Mouse (Mus musculus) heart, adult 9 months (tissue): Measurements from ENCODE around the gene Camta2.

Experiments used
- DNase-seq, 2 experiments: peaks; one replicate each; pipeline ENCODE4 v3.0.0; 2022; ENCODE audit warnings: low spot score in 2 of 2

Camta2 gene

DNA sequence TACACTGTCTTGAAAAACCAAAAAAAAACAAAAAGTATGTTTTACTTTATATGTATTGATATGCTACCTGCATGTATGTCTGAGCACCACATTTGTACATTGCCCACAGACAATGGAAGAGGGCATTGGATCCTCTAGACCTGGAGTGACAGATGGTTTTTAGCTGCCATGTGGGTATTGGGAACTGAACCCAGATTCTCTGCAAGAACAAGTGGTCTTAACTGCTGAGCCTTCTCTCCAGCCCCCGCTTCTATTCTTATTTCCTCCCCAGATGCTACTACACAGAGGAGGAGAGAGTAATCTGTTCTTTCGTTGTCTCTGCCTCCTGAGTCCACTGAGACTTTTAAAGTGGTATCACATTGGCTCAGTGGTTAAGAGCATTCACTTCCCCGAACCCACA is 5.6 kb upstream of the Camta2 start:
- no peak for DNase-seq

DNA sequence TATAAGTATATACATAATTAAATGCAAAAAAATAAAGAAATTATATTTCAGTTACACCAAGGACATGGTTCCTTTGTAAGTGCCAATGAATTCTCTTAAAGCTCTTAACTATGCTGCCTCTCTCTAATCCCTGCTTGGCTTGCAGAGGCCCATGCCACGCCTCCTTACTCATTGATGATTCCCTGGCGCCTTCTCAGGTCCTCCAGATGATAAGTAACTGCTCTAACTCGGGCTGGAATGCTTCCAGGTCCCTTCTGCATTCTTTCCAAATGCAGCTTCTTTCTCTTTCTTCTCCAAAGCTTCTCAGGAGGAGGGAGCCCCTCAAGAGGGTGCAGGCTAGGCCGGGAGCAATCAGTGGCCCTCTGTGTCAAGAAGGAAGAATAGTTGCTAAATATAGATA is 1.7 kb upstream of the Camta2 start:
- DNase-seq = no peak

GRCm38 (mm10) chr11:70688372-70688771 is 467 bp upstream of the Camta2 start:
- DNase-seq = no peak

- DNase-seq = no peak
These were observed 871 bp downstream of the Camta2 start for GRCm38 (mm10) chr11:70686901-70687566.

DNA sequence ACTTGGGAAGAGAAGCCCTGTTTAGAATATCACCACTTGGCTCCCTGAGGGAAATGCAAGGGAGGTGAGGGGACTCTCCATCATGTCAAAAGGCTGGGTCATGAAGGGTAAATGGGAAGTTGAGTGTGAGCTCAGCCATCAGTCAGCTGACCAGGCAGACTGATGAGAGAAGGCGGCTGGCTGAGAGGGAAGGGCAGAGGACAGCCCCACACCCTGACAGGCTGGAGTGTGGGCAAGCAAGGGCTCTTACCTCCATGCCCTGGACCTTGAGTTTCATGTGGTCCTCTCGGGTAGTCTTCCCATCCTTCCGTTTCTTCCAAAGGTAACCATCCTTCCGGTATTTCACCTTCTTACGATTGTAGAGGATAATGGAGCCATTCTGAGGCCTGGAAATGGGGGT is 4.3 kb downstream of the Camta2 start:
- DNase-seq = no peak

- no peak for DNase-seq
These were observed 5.9 kb downstream of the Camta2 start for GRCm38 (mm10) chr11:70681897-70682581.

DNA sequence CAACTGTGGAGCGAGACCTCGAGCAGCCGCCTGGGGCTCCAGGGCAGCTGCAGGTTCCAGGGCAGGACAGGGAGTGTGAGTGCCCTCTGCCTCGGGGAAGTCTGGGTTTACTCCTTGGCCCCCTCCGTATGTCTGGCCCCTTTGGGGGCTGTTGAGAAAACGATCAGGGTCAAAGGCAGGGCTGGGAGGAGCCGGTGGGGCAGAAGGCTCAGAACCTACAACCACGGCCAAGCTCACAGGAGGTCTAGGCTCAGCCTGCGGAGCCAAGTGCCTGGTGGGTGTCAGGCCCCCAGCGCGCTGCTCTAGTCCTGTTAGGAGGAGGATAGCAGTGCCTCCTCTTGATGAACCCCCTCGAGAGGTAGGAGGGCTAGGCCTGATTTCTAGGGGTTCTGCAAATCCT is 6.7 kb downstream of the Camta2 start:
- no peak for DNase-seq

DNA sequence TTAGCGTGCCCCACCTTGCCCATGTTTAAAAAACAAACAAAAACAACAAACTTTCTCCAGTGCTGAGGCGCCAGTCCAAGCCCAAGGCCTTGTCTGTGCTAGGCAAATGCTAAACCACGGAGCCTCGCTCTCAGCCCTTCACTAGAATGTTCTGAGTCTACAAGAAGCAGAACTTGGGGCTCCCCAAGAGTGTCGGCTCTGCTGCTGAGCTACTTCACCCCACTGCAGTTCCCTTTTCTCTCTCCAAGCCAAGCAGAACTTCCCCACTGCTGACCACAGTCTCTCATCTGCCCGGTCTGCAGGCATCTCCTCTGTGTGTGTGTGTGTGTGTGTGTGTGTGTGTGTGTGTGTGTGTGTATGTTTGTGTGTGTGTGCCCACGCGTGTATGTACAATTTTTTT is 8.0 kb downstream of the Camta2 start:
- DNase-seq = no peak

- DNase-seq = no peak
These were observed 8.5 kb downstream of the Camta2 start for GRCm38 (mm10) chr11:70679361-70679760.

DNA sequence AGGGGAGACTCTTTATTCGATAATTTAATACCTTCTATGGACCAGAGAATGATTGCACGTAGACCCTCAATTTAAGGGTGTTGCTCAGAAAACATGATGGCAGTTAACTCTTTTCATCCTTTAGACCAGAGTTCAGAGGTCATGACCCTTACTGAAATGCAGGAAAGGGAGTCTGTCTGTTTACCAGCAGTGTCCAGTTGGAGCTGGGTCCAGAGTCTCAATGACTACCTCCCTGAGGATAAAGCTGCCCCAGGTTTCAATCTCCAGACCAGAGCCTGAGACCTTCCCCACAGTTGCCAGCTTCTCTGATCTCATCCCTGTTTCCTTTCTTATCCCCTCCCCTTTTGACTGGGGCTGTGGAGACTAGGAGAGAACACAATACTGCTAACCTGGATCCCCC is 9.3 kb downstream of the Camta2 start:
- DNase-seq = no peak

GRCm38 (mm10) chr11:70678092-70678491 is 9.8 kb downstream of the Camta2 start:
- DNase-seq = no peak

DNA sequence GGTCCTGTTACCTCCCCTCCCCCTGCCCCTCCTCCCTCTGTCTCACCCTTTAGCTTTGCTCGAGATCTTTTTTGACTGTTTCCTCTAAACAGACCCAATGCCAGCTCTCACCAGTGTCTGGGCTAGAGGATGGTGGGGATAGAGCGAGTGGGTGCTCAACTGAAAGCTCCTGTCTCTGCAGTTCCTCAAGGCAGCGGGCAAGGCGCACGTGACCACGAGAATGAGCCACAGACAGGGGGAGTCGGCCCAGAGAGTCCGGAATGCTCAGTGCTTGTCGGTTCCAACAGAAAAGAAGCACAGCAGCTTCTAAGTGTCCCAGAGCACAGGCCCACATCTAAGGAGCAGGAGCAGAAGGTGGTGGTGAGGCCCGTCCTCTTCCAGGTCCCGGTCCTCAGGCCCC is 13.4 kb downstream of the Camta2 start:
- DNase-seq = no peak

GRCm38 (mm10) chr11:70674014-70674413 is 13.9 kb downstream of the Camta2 start:
- no peak for DNase-seq

- no peak for DNase-seq
These were observed 16.4 kb downstream of the Camta2 start for GRCm38 (mm10) chr11:70671333-70672047.

DNA sequence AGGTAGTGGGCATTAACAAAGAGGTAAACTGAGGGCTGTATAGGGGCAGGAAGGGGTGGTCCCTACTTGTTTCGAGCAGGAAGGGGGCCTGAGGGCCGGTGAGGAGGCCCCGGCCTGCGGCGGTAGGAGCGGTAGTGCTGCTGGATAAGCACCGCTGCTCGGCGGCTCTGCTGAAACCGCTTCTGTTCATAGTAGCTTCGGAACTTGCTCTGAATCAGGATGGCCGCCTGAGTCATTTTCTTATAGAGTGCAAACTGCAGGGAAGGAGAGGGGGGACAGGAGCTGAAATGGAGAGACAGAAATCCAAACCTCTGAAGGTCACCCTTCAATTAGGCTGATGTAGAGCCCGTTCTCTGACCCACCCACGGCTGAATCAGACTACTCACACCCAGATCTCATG is 17.4 kb downstream of the Camta2 start:
- DNase-seq = no peak

DNA sequence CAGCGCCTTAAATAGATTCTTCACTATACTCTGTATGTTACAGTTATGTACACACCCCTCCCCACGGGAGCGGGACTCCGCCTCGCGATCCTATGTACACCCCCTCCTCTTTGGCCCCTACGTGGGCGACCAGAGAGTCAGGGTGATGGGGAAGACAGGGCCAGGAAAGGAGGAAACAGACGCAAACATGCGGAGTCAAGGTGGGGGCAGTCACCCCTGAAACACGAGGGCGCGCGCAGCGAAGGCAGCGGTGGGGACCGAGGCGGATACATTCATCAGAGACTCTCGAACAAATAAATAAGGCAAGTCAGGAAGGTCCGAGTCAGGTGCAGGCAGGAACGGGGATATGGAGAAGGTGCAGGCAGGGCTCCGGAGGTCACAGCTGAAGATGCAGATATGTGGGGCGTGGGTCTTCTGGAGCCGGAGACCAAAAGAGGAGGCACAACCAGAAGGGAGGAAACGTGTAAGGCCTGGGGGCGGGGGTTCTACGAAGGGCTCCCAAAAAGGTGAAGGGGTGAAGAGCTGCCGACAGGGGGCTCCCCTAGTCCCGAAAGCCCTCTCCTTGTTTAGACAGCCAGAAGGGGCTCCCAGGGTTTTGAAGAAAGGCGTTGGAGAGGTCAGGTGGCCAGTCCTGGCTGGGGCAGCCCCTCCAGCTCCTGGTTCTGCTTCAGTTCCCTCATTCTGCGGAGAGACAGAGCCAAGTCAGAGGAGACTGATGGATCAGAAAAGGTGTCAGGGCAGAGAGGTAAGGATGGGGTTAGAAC is 18.1 kb downstream of the Camta2 start:
- peak; percentile 74 to 75 for DNase-seq

DNA sequence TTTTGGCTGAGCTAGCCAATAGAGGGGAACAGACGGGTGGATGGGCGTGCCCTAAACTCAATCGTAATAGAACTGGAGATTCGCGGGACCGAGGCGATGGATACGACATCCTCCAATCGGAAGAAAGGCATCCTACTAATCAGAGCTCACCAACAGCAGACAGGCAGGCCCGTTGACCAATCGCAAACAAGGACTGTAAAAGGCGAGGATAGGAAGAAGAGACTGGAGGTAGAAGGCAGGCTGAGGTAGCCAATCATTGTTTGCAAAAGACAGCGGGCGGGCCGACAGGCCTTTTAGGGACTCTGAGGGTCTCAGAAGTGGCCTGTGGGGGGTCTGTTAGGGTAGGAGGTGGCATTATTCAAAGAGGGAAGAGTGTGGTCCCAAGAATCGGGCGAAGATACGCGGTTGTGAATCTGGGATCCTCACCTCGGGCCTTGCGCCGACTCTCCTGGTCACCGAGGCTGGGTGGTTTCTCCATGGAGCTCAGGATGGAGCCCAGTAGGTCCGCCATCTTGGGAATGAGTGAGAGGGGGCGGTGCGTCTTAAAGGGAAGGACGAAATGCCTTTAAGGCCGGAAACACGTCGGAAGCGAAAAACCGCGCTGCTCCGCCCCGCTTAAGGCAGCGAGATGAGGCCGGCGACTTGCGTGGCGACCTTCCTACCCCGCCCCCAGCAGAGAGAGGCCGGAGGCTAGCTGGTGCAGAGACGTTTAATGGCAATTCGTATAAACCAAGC is 19.0 kb downstream of the Camta2 start, which contains the start of gene Spag7:
Spag7 (minus strand) TSS at position 646 of the 735 bp plus-strand sequence.
- DNase-seq = peak; percentile 99 to 100

GRCm38 (mm10) chr11:70668335-70668770 is 19.6 kb downstream of the Camta2 start:
- DNase-seq = no peak

DNA sequence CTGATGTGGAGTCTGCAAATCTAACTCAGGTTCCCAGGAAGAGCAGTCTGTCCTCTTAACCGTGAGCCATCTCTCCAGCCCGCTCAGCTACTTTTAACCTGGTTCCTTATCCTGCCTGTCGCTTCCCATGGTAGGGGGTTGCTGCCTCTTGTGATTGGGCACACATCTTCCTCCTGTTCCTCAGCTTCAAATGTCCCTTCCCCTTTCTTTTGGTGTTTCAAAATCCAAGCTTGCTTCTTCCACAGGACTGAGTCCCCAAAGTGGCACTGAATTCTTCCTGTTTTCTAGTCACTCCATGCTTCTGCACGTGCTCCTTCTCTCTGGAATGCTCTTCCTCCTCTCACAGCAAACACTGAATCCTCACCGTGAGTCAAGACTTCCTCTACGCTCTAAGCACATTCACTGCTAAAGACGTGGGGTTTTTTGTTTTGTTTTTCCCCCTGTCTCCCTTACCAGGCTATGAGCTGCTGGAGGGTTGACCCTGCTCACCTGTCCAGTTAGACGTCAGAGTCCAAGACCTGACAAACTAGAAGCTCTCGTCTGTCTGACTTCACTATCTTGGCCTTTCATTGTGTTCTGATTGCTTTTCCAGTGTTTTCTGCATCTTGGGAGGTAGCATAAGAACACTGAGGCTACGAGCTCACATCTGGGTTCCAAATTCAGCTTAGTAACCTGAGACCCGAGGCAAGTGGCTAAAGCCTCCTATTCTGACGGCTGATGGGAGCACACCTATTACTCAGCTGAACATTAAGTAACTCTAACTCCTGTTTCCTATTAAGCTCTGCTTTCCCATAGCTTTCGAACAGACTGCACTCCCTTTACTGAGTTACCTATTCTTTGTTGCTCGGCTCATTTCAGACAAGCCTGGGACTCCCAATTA is 20.4 kb downstream of the Camta2 start:
- DNase-seq = no peak

GRCm38 (mm10) chr11:70666687-70667086 is 21.2 kb downstream of the Camta2 start:
- DNase-seq = no peak
